Mouse (Mus musculus) forebrain, postnatal 0 days (tissue): ENCODE measurements around the gene Taf1c. TPM values are rescaled to one million over a fixed set of nuclear protein-coding genes. Genes with fewer than 3 reads are reported as not detected.

Experiments used
- ATAC-seq: fragments of 200-750 bp; cut with Nextera tagmentation; 2 replicates; pipeline ENCODE4 v1.8.0; 2017; ENCODE audit warnings: mild to moderate bottlenecking, moderate library complexity
- DNase-seq: peaks from one replicate; pipeline ENCODE4 v3.0.0-alpha.2; 2015
- H3K27ac ChIP-seq: fragments of 300-500 bp; sonication (generic); 2 replicates; pipeline ENCODE4 v1.5.1; 2014; ENCODE audit warnings: low read depth, mild to moderate bottlenecking, antibody characterized with exemption, low read length, moderate library complexity, mixed read lengths
- H3K27me3 ChIP-seq: fragments of 300-500 bp; sonication (generic); 2 replicates; pipeline ENCODE4 v1.6.1; 2014; ENCODE audit warnings: mild to moderate bottlenecking, low read length, mixed read lengths; ENCODE audit not compliant: insufficient read depth
- H3K36me3 ChIP-seq: fragments of 300-500 bp; sonication (generic); 2 replicates; pipeline ENCODE4 v1.6.1; 2014; ENCODE audit warnings: mild to moderate bottlenecking, moderate library complexity; ENCODE audit not compliant: insufficient read depth
- H3K4me1 ChIP-seq: fragments of 300-500 bp; sonication (generic); 2 replicates; pipeline ENCODE4 v1.6.1; 2014; ENCODE audit warnings: antibody characterized with exemption; ENCODE audit not compliant: insufficient read depth
- H3K4me2 ChIP-seq: fragments of 300-500 bp; sonication (generic); 2 replicates; pipeline ENCODE4 v1.6.1; 2014; ENCODE audit warnings: low read depth, mild to moderate bottlenecking, moderate library complexity
- H3K4me3 ChIP-seq: fragments of 300-500 bp; sonication (generic); 2 replicates; pipeline ENCODE4 v1.5.1; 2014; ENCODE audit warnings: low read depth, low read length, mixed read lengths
- H3K9ac ChIP-seq: fragments of 300-500 bp; sonication (generic); 2 replicates; pipeline ENCODE4 v1.6.1; 2014; ENCODE audit warnings: mild to moderate bottlenecking
- H3K9me3 ChIP-seq: fragments of 300-500 bp; sonication (generic); 2 replicates; pipeline ENCODE4 v1.6.1; 2016; ENCODE audit warnings: low read length
- CTCF ChIP-seq: sonication (generic); IDR thresholded peaks from 2 replicates; pipeline ENCODE4 v1.5.1; 2016; ENCODE audit warnings: antibody characterized with exemption, control low read depth, low read depth
- WGBS: fragments of 180-500 bp; shearing (Covaris S2); extraction: QIAGEN DNeasy Blood & Tissue Kit; methylation state at CpG from one replicate; pipeline ENCODE4 v1.1.7; 2014; 5-methylcytosine and 5-hydroxymethylcytosine counted together
- polyA plus RNA-seq: library from polyadenylated mRNA; unstranded; fragments of >200 nt; fragmentation: Nextera tagmentation; extraction: Ambion mirVana; gene quantifications from 2 replicates; pipeline ENCODE4 v1.2.1, GENCODE M21; 2015
- total RNA-seq: library from RNA; depleted of rRNA; stranded (reverse); fragments of >200 nt; gene quantifications from 2 replicates; pipeline ENCODE4 v1.2.3, GENCODE M21; 2014

Gene Taf1c
- total and polyA plus RNA-seq, 2 experiments from 2014 or later = 10.9 to 17.6 TPM

DNA sequence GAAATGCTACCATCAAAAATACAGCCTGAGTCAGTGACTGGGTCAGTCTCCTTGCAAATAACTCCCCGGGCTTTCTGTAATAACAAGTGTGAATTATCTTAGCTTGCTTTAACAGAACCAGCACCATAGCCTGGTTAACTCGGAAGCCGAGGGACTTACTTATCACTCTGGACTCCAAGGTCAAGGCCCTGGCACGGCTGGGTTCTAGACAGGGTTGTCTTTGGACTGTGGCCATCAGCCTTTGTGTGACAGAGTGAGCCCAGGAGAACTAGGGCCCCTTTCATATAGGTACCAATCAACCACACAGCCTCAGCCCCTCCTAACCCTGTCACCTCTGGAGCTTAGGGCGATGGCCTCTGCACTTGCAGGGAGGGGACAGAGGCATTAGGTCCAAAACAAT lies 36.0 kb upstream of the Taf1c start:
- DNase-seq = no peak
- WGBS = 81% methylated on average over 5 of the region's 5 CpGs

DNA sequence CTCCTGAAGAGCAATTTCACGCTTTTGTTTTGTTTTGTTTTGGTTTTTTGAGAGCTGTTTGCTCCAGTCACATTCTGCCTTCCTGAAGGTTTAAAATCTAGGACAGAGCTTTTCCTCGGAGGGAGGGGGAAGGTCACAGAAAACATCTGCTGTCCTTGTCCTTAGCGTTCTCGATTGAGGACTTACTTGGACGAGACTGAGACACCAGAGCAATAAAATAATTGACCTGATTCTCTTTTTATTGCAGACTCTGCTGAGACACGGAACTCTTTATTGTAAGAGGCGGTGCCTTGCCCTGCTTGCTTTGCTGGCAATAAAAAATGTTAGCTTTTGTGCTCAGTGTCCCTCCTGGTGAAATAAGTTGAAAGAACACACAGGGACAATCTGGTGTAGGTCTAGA lies 34.8 kb upstream of the Taf1c start:
- 64% methylated on average over 7 of the region's 7 CpGs for WGBS
- no peak for TF ChIP-seq CTCF
- H3K27me3 ChIP-seq = no peaks in the 10 kb centered on the region; the same call in 1 of the 2 replicates

More for the DNA sequence above, 36.0 kb upstream of the Taf1c start:
- no peaks in the 10 kb centered on the region for H3K4me1 ChIP-seq
- TF ChIP-seq CTCF = no peak
- H3K27me3 ChIP-seq = no peaks in the 10 kb centered on the region
- no peaks in the 10 kb centered on the region for H3K36me3 ChIP-seq
- H3K9ac ChIP-seq = no peak overlapping the region
- no peak for ATAC-seq
- no peaks in the 10 kb centered on the region for H3K9me3 ChIP-seq
- no peak overlapping the region for H3K4me2 ChIP-seq
- H3K4me3 ChIP-seq = no peak overlapping the region
- no peak overlapping the region for H3K27ac ChIP-seq

DNA sequence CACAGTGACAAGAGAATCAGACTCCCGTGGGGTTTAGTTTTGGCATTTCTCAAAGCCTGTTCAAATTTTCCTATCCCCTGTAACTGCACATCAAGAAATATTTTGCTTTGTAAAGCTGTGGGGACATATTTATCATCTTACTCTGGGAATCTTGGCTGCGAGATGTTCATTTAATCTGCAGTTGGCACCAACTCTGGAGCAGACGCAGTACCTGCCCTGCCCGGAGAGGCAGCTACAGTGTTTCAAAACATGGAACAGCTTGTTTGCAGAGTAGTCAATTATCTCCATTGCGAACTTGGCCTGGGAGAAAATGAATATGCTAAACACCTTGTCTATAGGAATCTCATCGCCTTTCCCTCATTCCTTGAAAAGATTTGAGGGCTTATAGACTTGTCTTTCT lies 33.2 kb upstream of the Taf1c start:
- Histone ChIP-seq H3K36me3 (no peaks in the 10 kb centered on the region), H3K4me2 (no peak overlapping the region), H3K9me3 (no peaks in the 10 kb centered on the region), H3K4me3 (no peak overlapping the region), H3K9ac (no peak overlapping the region), H3K4me1 (no peaks in the 10 kb centered on the region), H3K27ac (no peak overlapping the region), H3K27me3 (peaks cover 11% of the 10 kb centered on the region)
- no peak for TF ChIP-seq CTCF
- DNase-seq (peak; percentile 43), ATAC-seq (no peak; the same call in 1 of the 2 replicates)
- WGBS = 43% methylated on average over 6 of the region's 6 CpGs

More for the DNA sequence above, 34.8 kb upstream of the Taf1c start:
- Histone ChIP-seq H3K36me3 (no peaks in the 10 kb centered on the region), H3K9me3 (no peaks in the 10 kb centered on the region), H3K4me3 (no peak overlapping the region), H3K9ac (no peak overlapping the region), H3K4me1 (no peaks in the 10 kb centered on the region), H3K27ac (no peak overlapping the region), H3K4me2 (no peak overlapping the region)
- ATAC-seq = no peak
- no peak for DNase-seq

DNA sequence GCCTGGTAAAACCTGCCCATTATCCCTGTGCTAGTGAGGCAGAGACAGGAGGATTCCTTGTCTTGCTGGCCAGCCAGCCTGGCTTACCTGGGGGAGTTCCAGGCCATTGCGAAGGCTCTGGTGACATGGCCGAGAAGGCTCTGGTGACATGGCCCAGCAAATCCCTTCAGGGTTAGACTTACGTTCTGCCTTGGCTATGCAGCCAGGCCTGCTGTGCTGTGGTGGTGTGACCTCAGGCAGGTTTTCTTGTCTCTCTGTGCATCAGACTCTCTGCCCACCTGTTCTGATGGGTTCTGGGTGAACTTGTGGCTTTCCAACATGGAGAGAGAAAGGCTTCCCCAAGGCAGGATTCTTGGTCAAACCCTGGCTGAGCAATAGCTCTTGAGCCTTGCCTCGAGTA lies 32.4 kb upstream of the Taf1c start:
- ATAC-seq = no peak
- H3K27ac ChIP-seq = no peak overlapping the region
- DNase-seq = no peak
- peaks cover 11% of the 10 kb centered on the region for H3K27me3 ChIP-seq
- H3K4me1 ChIP-seq = no peaks in the 10 kb centered on the region
- TF ChIP-seq CTCF = no peak
- WGBS = 93% methylated on average over 4 of the region's 4 CpGs
- H3K4me3 ChIP-seq = no peak overlapping the region
- H3K9ac ChIP-seq = no peak overlapping the region
- no peaks in the 10 kb centered on the region for H3K36me3 ChIP-seq
- no peaks in the 10 kb centered on the region for H3K9me3 ChIP-seq
- no peak overlapping the region for H3K4me2 ChIP-seq

DNA sequence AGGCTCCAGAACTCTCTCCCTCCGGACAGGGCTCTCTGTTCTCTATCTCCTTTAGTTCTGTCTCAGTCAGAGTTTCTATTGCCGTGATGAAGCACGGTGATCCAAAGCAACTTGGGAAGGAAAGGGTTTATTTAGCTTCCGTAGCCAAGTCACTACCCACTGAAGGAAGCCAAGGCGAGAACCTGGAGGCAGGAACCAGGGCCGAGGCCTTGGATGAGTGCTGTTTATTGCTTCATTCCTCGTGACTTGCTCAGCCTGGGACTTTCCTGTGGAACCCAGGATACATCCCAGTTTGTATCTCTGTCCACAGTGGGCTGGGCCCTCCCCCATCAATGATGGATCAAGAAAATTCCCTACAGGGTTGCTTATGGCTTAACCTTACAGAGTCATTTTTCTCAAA lies 31.7 kb upstream of the Taf1c start:
- Histone ChIP-seq H3K36me3 (no peaks in the 10 kb centered on the region), H3K4me1 (no peaks in the 10 kb centered on the region), H3K4me3 (no peak overlapping the region), H3K4me2 (no peak overlapping the region), H3K27me3 (peaks cover 11% of the 10 kb centered on the region), H3K9ac (no peak overlapping the region), H3K27ac (no peak overlapping the region), H3K9me3 (no peaks in the 10 kb centered on the region)
- ATAC-seq (no peak), DNase-seq (no peak)
- 62% methylated on average over 7 of the region's 7 CpGs for WGBS
- TF ChIP-seq CTCF = no peak

DNA sequence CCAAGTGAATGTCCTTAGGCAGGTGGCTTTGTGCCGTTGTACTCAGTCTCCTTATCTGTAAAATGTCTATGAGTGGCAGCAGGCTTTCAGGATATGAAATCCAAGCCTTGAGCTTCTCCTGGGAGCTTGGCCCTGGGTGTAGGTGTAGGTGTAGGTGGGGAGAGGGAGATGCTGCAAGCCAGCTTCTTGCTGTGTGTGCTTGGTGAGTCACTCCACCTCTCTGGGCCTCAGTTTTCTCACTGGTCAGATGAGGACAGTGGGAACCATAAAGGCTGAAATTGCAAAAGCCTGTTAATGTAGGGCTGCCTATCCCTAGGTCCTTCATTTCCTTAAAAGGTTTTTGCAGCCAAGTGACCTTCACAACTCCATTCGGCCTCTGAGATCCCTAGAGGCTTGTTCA lies 30.9 kb upstream of the Taf1c start:
- 62% methylated on average over 2 of the region's 2 CpGs for WGBS
- Histone ChIP-seq H3K4me1 (no peaks in the 10 kb centered on the region), H3K27me3 (peaks cover 11% of the 10 kb centered on the region), H3K9me3 (no peaks in the 10 kb centered on the region), H3K9ac (no peak overlapping the region), H3K27ac (no peak overlapping the region), H3K4me2 (no peak overlapping the region), H3K36me3 (no peaks in the 10 kb centered on the region), H3K4me3 (no peak overlapping the region)
- ATAC-seq (no peak), DNase-seq (no peak)
- TF ChIP-seq CTCF = no peak

DNA sequence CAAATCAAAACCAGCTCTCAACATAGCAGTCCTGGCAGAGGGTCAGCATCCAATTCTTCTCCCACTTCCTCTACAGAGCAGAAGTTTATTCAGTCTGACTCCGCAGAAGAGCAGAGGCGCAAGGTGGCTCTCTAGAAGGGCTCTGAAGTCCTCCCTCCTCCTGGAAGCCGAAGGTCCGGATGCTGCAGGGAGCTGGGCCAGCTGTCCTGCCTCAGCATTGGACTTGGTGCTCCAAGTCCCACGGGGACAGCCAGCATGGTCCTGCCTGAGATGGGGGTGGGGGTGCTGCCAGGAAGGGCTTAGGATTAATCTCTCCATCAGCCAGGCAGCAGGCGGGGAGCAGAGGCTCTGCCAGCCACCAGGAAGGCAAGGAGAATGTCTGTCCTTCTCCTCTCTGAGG lies 30.4 kb upstream of the Taf1c start, which contains the start of gene Kcng4:
Kcng4 (minus strand) TSS at position 303 of the 400 bp plus-strand sequence.
- DNase-seq (no peak), ATAC-seq (no peak)
- H3K36me3 ChIP-seq = no peaks in the 10 kb centered on the region
- no peaks in the 10 kb centered on the region for H3K9me3 ChIP-seq
- H3K4me2 ChIP-seq = no peak within 1 kb of the TSS
- H3K4me1 ChIP-seq = no peaks in the 10 kb centered on the region
- peaks cover 11% of the 10 kb centered on the region for H3K27me3 ChIP-seq
- H3K27ac ChIP-seq = no peak within 1 kb of the TSS
- no peak within 1 kb of the TSS for H3K4me3 ChIP-seq
- 38% methylated on average over 6 of the region's 6 CpGs for WGBS
- no peak for TF ChIP-seq CTCF
- no peak within 1 kb of the TSS for H3K9ac ChIP-seq
